Mouse (Mus musculus): ENCODE data around the gene Mrps14.

GRCm38 (mm10) chr1:160212123-160212691 lies 17.2 kb downstream of the Mrps14 start:
- no peak for TF ChIP-seq USF1 (IDR thresholded peaks at IDR 0.05; ENCODE audit: low read depth)
- TF ChIP-seq POLR2A (IDR thresholded peaks at IDR 0.05; ENCODE audit: insufficient read length, low read depth), result no peak
- TF ChIP-seq MYOD1 (IDR thresholded peaks at IDR 0.05; ENCODE audit: control insufficient read depth in 1 of 3, insufficient read length in 2 of 3, low read depth in 2 of 3), result no peak
- TF ChIP-seq E2F4 (IDR thresholded peaks at IDR 0.05; ENCODE audit: insufficient read depth), result no peak
- TF ChIP-seq MYOG (IDR thresholded peaks at IDR 0.05; ENCODE audit: control insufficient read depth in 1 of 3, insufficient read depth in 1 of 3, insufficient read length in 2 of 3, low read depth in 2 of 3), result no peak
- no peak for TF ChIP-seq MAX (IDR thresholded peaks at IDR 0.05; ENCODE audit: low read depth)
- TF ChIP-seq POLR2AphosphoS2 (IDR thresholded peaks at IDR 0.05; ENCODE audit: insufficient read length, low read depth), result no peak
- TF ChIP-seq CEBPB (IDR thresholded peaks at IDR 0.05; ENCODE audit: insufficient read depth, poor library complexity, severe bottlenecking), result no peak
- no peak for TF ChIP-seq REST (IDR thresholded peaks at IDR 0.05; ENCODE audit: insufficient read depth, insufficient read length)
